Mouse (Mus musculus) left cerebral cortex, adult 18-20 months (tissue): ENCODE measurements around the gene Cyb5b. TPM values are rescaled to one million over a fixed set of nuclear protein-coding genes. Genes with fewer than 3 reads are reported as not detected.

Source experiments
- DNase-seq, 2 experiments: peaks; one replicate each; pipeline ENCODE4 v3.0.0; 2021 to 2022; ENCODE audit warnings: low spot score in 2 of 2, mixed read lengths in 1 of 2
- total RNA-seq, 2 experiments: library from RNA; stranded (reverse); gene quantifications; 2 replicates each; pipeline ENCODE4 v1.2.3; 2021

Gene Cyb5b
- total RNA-seq, 2 experiments from 2014 or later = 95.1 to 98.8 TPM

DNA sequence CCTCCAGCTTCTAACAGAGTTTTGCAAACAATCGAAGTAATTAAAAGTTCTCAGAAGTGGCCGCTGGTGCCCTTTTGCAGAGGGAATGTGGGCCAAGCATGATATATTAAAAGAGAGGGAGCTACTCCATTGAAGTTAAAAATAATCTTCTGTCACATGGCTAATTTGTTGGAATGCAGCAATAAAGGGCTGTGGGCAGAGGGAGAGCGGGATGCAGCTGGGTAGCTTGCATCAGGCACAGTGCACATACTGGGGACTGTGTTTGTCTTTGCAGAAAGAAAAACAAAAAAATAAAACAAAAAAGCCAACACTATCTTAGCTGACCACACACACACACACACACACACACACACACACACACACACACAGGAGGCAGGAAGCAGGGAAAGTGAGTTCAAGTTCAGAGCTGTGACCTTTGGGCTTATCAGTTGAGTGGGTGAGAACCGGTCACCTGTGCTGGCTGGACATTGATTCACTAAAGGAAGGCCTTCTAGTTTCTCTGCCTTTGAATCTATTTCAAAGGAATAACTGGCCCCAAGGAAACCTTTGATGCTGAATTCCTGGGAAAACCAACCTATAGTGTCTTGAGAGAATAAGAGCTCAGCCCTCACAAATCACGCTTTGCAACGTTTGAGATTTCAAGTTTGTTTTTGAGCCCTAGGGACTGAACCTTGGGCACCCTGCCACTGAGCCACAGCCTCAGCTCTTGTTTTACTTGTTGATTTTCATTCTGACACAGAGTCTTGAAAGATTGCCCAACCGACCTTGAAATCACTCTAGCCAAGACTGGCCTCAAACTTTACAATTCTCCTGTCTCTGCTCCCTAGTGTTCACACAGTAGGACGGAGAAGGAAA is 21.0 kb upstream of the Cyb5b start:
- DNase-seq = no peak

DNA sequence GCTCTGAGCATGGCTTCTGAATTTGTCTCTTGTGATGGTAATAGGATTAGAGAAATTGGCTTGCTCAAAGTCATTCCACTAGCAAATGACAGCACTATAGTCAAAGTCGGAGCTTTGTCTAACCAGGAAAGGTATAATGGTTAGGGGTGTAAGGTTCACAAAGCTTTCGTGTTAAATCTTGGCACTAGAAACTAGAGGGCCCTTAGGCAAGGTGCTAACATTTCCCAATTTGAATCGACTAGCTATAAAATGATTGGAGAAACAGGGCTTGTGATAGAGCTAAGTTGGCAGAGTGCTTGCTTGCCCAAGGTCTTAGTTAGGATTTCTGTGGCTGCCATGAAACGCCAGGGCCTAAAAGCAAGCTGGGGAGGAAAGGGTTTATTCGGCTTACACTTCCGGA is 20.4 kb upstream of the Cyb5b start:
- DNase-seq = no peak

- DNase-seq = no peak
Measured at GRCm38 (mm10) chr8:107132581-107133491, 17.6 kb upstream of the Cyb5b start.

GRCm38 (mm10) chr8:107133881-107134280 is 16.6 kb upstream of the Cyb5b start:
- no peak for DNase-seq

GRCm38 (mm10) chr8:107136003-107136612 is 14.3 kb upstream of the Cyb5b start:
- DNase-seq = no peak

- DNase-seq = no peak
Measured at GRCm38 (mm10) chr8:107137591-107137990, 12.8 kb upstream of the Cyb5b start.

- no peak for DNase-seq
Measured at GRCm38 (mm10) chr8:107138338-107138737, 12.1 kb upstream of the Cyb5b start.

DNA sequence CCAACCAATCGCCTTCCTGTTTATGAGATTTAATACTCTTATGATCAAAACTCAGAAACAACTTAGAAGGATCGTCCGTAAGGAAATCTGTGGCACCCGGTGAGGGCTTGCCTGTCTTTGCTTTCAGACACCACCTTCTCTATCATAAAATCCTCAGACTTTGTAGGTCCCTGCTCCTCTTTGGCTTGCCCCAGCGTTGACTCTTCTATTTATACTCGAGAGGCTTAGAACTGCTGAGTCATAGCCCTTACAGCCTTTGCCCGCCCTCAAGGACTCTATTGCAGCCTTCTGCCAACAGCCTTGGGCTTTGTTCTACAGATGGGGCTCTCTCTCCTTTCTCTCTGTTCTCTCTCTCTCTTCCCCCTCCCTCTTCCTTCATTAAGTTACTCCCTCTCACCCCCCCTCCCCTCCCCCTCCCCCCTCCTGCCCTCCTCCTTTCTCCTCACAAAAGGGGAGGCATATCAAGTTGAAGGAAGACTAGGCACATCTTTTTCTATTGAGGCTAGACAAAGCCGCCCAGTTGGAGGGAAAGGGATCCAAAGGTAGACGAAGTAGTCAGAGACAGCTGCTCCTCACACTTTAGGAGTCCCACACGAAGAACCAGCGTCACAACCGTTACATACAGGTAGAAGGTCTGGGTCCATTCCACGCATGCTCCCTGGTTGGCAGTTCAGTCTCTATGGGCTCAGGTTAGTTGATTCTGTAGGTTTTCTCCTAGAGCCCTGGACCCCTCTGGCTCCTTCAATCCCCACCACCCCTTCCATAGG is 10.6 kb upstream of the Cyb5b start:
- no peak for DNase-seq

DNA sequence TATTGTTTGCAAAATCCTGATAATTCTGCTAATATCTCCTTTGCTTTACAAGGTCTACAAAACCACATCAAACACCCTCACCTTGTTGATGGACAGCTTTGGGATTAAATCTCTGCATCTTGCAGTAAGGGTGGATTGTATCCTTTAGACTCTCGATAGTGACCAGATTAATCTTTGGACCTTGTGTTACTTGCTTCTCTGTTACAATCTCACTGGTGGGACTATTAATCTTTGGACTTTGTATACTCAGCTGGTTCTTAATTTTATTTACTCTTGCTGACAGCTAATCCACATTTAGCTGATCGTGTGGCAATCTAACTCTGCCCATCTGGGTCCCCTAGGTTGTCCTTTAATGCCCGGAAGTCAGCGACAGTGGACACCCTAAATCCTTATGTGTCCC is 7.9 kb upstream of the Cyb5b start:
- no peak for DNase-seq

- DNase-seq = no peak
Measured at GRCm38 (mm10) chr8:107143501-107143900, 6.9 kb upstream of the Cyb5b start.

- no peak for DNase-seq
Measured at GRCm38 (mm10) chr8:107146186-107146585, 4.3 kb upstream of the Cyb5b start.

- peak in 1 of 2 experiments; percentile 25 for DNase-seq
Measured at GRCm38 (mm10) chr8:107148802-107149201, 1.6 kb upstream of the Cyb5b start.

GRCm38 (mm10) chr8:107150057-107150403 is 410 bp upstream of the Cyb5b start:
- DNase-seq = no peak

DNA sequence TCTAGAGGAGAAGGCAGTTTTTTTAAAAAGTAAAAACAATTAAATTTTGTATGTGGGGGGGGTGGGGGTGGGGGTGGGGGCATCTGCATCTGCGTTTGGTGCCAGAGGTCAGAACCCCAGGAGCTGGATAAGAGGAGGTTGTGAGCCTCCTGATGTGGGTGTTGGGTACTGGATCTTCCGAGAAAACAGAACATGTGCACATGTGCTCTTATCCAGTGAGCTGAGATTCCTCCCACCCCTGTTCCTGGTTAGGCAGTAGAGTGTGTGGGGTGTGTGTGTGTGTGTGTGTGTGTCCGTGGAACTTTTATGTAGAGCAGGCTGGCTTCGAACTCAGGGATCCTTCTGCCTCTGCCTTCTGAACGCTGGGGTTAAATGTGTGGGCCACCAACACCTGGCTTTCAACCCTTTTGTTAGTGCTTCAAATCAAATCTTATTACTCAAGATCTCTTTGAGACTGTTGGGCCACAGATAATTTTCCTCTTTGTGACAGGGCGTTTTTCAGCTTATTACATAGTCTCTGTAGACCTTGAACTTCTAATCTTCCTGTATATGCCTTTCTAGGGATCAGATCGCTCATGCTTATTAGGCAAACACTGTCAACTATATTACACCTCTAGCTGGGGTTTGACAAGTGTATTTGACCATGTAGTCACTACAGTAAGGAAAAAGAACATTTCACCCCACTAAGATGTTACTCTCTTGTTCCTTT is 926 bp downstream of the Cyb5b start:
- DNase-seq = no peak

GRCm38 (mm10) chr8:107153326-107154210 is 3.1 kb downstream of the Cyb5b start:
- DNase-seq = no peak

DNA sequence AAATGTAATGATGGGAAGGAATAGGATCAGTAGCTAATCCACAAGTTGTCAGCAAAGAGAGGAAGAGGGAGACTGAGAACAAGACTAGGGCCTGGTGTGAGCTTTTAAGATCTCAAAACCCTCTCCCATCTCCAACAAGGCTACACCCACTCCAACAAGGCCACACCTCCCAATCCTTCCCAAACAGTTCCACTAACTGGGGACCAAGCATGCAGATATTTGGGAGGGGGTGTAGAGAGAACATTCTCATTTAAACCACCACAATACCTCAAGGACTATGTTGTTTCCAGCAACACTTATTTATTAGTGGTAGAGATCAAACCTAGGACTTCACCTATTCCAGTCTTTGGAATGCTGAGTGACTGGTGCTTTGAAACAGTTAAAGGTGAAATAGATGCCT is 6.4 kb downstream of the Cyb5b start:
- no peak for DNase-seq

- DNase-seq = no peak
Measured at GRCm38 (mm10) chr8:107157836-107158235, 7.4 kb downstream of the Cyb5b start.

- no peak for DNase-seq
Measured at GRCm38 (mm10) chr8:107158890-107159289, 8.4 kb downstream of the Cyb5b start.

GRCm38 (mm10) chr8:107164251-107164773 is 13.9 kb downstream of the Cyb5b start:
- DNase-seq = no peak
